Mouse (Mus musculus): ENCODE data around the gene Wdr11. TPM values are rescaled to one million over a fixed set of nuclear protein-coding genes. Genes with fewer than 3 reads are reported as not detected.

Gene Wdr11
- total and polyA plus RNA-seq, 3 experiments: 15.9 to 39.4 TPM; not detected in 1

GRCm38 (mm10) chr7:129639006-129639405 lies 47.3 kb downstream of the Wdr11 start:
- Histone ChIP-seq H3K36me3 (ENCODE audit: control insufficient read depth in 1 of 2, insufficient read depth in 2 of 2, low read length in 2 of 2) (no peaks in the 10 kb centered on the region), H3K27ac (ENCODE audit: control insufficient read depth, low read depth, low read length) (no peak overlapping the region), H3K4me3 (ENCODE audit: control insufficient read depth in 1 of 2, insufficient read depth in 1 of 2, low read depth in 2 of 2, low read length in 2 of 2) (no peak overlapping the region), H3K4me1 (ENCODE audit: control insufficient read depth in 1 of 2, insufficient read depth in 2 of 2, low read length in 2 of 2) (no peaks in the 10 kb centered on the region), H3K79me2 (ENCODE audit: control insufficient read depth, insufficient read depth, low read length, poor library complexity) (no peaks in the 10 kb centered on the region), H3K9me3 (replicated peaks; ENCODE audit: insufficient read depth, low read length) (no peaks in the 10 kb centered on the region), H3K27me3 (ENCODE audit: control insufficient read depth in 1 of 2, insufficient read depth in 2 of 2, low read length in 2 of 2) (no peaks in the 10 kb centered on the region), H3K9ac (ENCODE audit: control insufficient read depth, low read depth, low read length, poor library complexity, severe bottlenecking) (no peak overlapping the region)
- DNase-seq (ENCODE audit: low read depth, low spot score): no peak
- TF ChIP-seq ZNF384 (IDR thresholded peaks at IDR 0.05; ENCODE audit: low read depth, low read length) (no peak), MYC (IDR thresholded peaks at IDR 0.05; ENCODE audit: low read depth, low read length) (no peak), BHLHE40 (IDR thresholded peaks at IDR 0.05; ENCODE audit: borderline replicate concordance, low read depth, low read length) (no peak), CTCF (IDR thresholded peaks at IDR 0.05 in 2 of 3, conservative IDR thresholded peaks at IDR 0.05 in 1 of 3; ENCODE audit: control insufficient read depth in 1 of 3, insufficient read depth in 1 of 3, low read depth in 2 of 3, low read length in 3 of 3, poor library complexity in 1 of 3, severe bottlenecking in 1 of 3) (no peak), TCF12 (IDR thresholded peaks at IDR 0.05; ENCODE audit: low read depth, low read length) (no peak), ZC3H11A (IDR thresholded peaks at IDR 0.05; ENCODE audit: low read depth, low read length) (no peak), MYB (IDR thresholded peaks at IDR 0.05; ENCODE audit: low read depth, low read length) (no peak), UBTF (IDR thresholded peaks at IDR 0.05; ENCODE audit: borderline replicate concordance, insufficient read depth, low read depth, low read length) (no peak), MAX (IDR thresholded peaks at IDR 0.05; ENCODE audit: low read length) (no peak), USF2 (IDR thresholded peaks at IDR 0.05; ENCODE audit: borderline replicate concordance in 1 of 2, insufficient read depth in 1 of 2, low read depth in 1 of 2, low read length in 2 of 2) (no peak), ZKSCAN1 (IDR thresholded peaks at IDR 0.05; ENCODE audit: low read depth, low read length) (no peak), POLR2AphosphoS2 (IDR thresholded peaks at IDR 0.05; ENCODE audit: low read length) (no peak), MXI1 (IDR thresholded peaks at IDR 0.05; ENCODE audit: low read depth, low read length) (no peak), ELF1 (IDR thresholded peaks at IDR 0.05; ENCODE audit: low read depth, low read length) (no peak), POLR2A (IDR thresholded peaks at IDR 0.05; ENCODE audit: control insufficient read depth in 1 of 2, insufficient read depth in 1 of 2, low read depth in 1 of 2, low read length in 2 of 2, poor library complexity in 1 of 2) (no peak), POLR2AphosphoS5 (IDR thresholded peaks at IDR 0.05; ENCODE audit: borderline replicate concordance, low read depth, low read length) (no peak), ZMIZ1 (IDR thresholded peaks at IDR 0.05; ENCODE audit: low read depth, low read length) (no peak)

GRCm38 (mm10) chr7:129639833-129640232 lies 48.2 kb downstream of the Wdr11 start:
- Histone ChIP-seq H3K9me3 (replicated peaks; ENCODE audit: insufficient read depth, low read length) (no peaks in the 10 kb centered on the region), H3K27me3 (ENCODE audit: control insufficient read depth in 1 of 2, insufficient read depth in 2 of 2, low read length in 2 of 2) (no peaks in the 10 kb centered on the region), H3K36me3 (ENCODE audit: control insufficient read depth in 1 of 2, insufficient read depth in 2 of 2, low read length in 2 of 2) (no peaks in the 10 kb centered on the region)

More at GRCm38 (mm10) chr7:129639833-129640232, 48.2 kb downstream of the Wdr11 start:
- H3K9ac ChIP-seq (ENCODE audit: control insufficient read depth, low read depth, low read length, poor library complexity, severe bottlenecking): no peak overlapping the region
- DNase-seq (ENCODE audit: low read depth, low spot score): no peak
- TF ChIP-seq POLR2A (IDR thresholded peaks at IDR 0.05; ENCODE audit: control insufficient read depth in 1 of 2, insufficient read depth in 1 of 2, low read depth in 1 of 2, low read length in 2 of 2, poor library complexity in 1 of 2): no peak
- no peak overlapping the region for H3K4me3 ChIP-seq (ENCODE audit: control insufficient read depth in 1 of 2, insufficient read depth in 1 of 2, low read depth in 2 of 2, low read length in 2 of 2)
- H3K79me2 ChIP-seq (ENCODE audit: control insufficient read depth, insufficient read depth, low read length, poor library complexity): no peaks in the 10 kb centered on the region
- H3K27ac ChIP-seq (ENCODE audit: control insufficient read depth, low read depth, low read length): no peak overlapping the region
- no peaks in the 10 kb centered on the region for H3K4me1 ChIP-seq (ENCODE audit: control insufficient read depth in 1 of 2, insufficient read depth in 2 of 2, low read length in 2 of 2)
